Mouse (Mus musculus): ENCODE measurements around the gene Olfr630.
"Not testable (repeated sequence)": the region's sequence is repeated elsewhere in the genome, so short reads cannot be mapped to it uniquely, and the experiment has no call there.

Gene Olfr630

DNA sequence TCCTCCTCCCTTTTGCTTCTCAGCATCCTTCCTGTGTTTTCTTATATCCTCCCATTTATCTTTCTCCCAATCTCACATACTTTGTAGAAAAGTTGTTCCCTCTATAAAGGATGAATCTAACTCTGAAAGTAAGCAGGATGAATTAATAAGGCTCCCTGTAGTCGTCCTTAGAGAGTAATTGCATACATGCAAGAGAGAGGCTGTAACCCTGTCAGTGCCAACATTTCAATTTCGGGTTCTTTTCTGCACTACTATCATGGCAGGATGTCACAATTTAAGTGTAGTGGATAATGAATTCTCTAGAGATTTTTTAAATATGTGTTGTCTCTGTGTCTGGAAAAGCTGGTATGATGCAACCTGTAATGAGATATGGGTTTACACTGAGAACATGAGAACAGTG, at the start of gene Olfr630:
Gene Olfr630, minus strand, starts transcription at position 101 of the 400 bp plus-strand sequence.
- DNase-seq (ENCODE audit: low spot score in 2 of 2), result no peak

DNA sequence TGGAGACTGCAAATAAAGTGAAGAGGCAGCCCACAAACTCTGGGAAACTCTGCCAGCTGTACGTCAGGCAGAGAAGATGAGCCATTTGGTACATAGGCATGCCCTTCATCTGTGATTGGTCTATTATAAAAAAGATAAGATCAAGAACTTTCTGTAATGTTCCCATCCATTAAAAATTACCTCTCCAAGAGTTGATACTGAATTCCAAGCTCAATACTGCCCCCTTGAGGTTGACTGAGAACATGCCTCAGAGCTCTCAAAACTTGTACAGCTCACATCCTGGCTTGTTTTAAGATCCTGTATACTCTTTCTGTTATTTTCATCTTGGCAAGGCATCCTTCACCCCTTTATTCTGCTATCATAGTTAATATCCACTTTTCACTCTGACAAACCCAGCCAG, 49.7 kb upstream of the Olfr630 start:
- peak in 1 of 2 experiments; percentile 8 for DNase-seq (ENCODE audit: low spot score in 2 of 2)

- no peak for DNase-seq (ENCODE audit: low spot score in 2 of 2)
Observed at GRCm38 (mm10) chr7:103792669-103793388, 35.7 kb upstream of the Olfr630 start.

GRCm38 (mm10) chr7:103791721-103792120, 34.6 kb upstream of the Olfr630 start, which contains the start of gene Olfr67:
Olfr67 (minus strand) TSS chr7:103791821.
- DNase-seq (ENCODE audit: low spot score in 2 of 2), result no peak

DNA sequence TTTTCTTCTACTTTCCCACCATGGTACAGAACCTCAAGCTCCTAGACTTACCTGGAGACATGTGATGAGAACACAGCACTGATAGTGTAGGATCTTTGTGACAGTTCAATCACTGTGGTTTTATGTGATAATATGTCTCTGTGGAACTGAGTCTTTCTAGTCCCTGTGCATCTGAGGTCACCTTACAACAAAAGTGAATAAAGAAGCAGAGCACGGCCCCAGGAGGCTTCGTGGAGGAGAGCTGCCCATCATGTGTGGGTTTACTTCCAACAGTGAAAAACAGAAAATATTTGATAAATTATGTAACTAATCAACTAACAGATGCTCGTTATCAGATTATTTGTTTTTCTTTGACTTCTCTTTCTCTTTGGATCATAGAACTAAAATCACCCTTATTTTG, 22.5 kb upstream of the Olfr630 start, which contains the start of gene Olfr68:
Gene Olfr68, minus strand, starts transcription at position 101 of the 400 bp plus-strand sequence.
- no peak for DNase-seq (ENCODE audit: low spot score in 2 of 2)

DNA sequence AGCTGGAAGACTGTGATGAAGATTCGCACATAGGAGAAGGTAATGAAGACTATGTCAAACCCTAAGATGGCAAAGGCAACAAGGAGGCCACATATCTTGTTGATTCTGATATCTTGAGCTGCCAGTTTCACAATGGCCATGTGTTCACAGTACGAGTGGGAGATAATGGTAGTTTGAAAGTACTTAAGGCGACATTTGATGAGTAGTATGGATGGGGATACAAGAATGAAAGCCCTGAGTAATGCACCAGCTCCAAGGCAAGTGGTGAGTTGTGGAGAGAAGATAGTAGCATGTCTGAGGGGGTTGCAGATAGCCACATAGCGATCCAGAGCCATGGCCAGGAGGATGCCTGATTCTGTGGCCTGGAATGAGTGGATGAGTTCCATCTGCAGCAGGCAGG, 20.5 kb upstream of the Olfr630 start:
- not testable (repeated sequence) for DNase-seq (ENCODE audit: low spot score in 2 of 2)

DNA sequence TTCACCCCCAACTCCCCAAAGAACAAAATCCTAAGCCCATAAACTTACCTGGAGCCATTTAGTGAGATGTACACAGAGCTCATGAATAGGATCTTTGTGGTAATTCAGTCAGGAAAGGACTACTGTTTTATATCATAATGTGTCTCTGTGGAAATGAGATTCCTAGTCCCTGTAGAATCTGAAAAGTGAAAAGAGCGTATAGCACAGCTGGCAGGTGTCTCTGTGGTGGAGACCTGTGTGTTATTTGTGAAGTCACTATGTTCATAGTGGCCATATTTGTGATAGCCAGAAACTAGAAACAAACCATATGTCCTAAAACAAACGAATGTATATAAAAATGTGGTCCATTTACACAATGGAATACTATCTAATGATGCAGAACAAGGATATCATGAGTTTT, 14.4 kb upstream of the Olfr630 start, which contains the start of gene Olfr69:
Gene Olfr69, minus strand, starts transcription at position 101 of the 400 bp plus-strand sequence.
- no peak for DNase-seq (ENCODE audit: low spot score in 2 of 2)

GRCm38 (mm10) chr7:103767687-103768086, 10.6 kb upstream of the Olfr630 start:
- DNase-seq (ENCODE audit: low spot score in 2 of 2), result not testable (repeated sequence)

DNA sequence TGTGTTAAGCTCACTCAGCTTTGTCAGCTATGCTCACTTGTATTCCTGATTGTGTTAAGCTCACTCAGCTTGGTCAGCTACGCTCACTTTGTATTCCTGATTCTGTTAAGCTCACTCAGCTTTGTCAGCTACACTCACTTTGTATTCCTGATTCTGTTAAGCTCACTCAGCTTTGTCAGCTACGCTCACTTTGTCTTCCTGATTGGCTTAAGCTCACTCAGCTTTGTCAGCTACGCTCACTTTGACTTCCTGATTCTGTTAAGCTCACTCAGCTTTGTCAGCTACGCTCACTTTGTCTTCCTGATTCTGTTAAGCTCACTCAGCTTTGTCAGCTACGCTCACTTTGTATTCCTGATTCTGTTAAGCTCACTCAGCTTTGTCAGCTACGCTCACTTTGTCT, 5.1 kb upstream of the Olfr630 start:
- DNase-seq (ENCODE audit: low spot score in 2 of 2), result not testable (repeated sequence)

- DNase-seq (ENCODE audit: low spot score in 2 of 2), result no peak
Observed at GRCm38 (mm10) chr7:103744843-103745242, 12.3 kb downstream of the Olfr630 start, which contains the start of gene Olfr629. Olfr629 (minus strand) TSS chr7:103744943.

- DNase-seq (ENCODE audit: low spot score in 2 of 2), result no peak
Observed at GRCm38 (mm10) chr7:103730074-103730473, 27.1 kb downstream of the Olfr630 start, which contains the start of gene Olfr628. Olfr628 (plus strand) TSS chr7:103730374.

DNA sequence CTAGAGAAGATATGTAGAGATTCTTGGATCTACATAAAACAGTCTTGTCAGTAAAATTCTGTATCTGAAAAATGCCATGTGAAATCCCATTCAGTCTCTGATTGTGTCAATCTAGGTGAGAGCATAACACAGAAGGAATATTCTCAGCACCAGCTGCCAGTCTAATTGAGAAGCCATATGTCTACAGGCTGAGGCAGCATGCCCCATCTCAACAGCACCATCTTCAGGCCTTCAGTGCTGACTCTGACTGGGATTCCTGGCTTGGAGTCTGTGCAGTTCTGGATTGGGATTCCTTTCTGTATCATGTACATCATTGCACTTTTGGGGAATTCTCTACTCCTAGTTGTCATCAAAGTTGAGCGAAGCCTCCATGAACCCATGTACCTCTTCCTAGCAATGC, 40.7 kb downstream of the Olfr630 start:
- DNase-seq (ENCODE audit: low spot score in 2 of 2), result not testable (repeated sequence)

GRCm38 (mm10) chr7:103714371-103714770, 42.8 kb downstream of the Olfr630 start, which contains the start of gene Olfr243:
Olfr243 (plus strand) TSS chr7:103714671.
- no peak for DNase-seq (ENCODE audit: low spot score in 2 of 2)

DNA sequence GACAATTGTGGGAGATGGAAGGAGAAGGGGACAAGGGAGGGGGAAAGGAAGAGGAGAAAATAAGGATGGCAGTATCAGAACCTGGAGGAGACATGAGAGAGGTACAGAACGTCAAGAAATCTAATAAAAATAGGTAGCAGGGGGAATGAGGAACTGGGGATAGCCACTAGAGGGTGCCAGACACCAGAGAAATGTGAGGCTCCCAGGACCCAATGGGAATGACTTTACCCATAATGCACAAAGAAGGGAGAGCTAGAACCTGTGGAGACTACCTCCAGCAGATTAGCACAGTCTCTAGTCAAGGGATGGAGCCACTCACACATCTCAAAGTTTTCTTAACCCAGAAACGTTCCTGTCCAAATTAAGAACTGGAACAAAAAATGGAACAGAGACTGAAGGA, 45.1 kb downstream of the Olfr630 start:
- no peak for DNase-seq (ENCODE audit: low spot score in 2 of 2)

Data from left cerebral cortex, adult 9 months (tissue).